Mouse (Mus musculus) MN1 (cell line): Measurements from ENCODE around the gene Zfp553.

Experiments
- DNase-seq: peaks from one replicate; pipeline ENCODE4 v3.0.0-alpha.2; 2016; ENCODE audit warnings: low spot score

The Zfp553 gene

GRCm38 (mm10) chr7:127232622-127233367 lies at the start of gene Zfp553, which contains the start of gene Sept1:
Gene Zfp553, plus strand, starts transcription at chr7:127233061.
Gene Sept1, minus strand, starts transcription at chr7:127233130.
- DNase-seq, result peak; percentile 88

- no peak for DNase-seq
These were observed 49.5 kb upstream of the Zfp553 start for GRCm38 (mm10) chr7:127183345-127183744.

DNA sequence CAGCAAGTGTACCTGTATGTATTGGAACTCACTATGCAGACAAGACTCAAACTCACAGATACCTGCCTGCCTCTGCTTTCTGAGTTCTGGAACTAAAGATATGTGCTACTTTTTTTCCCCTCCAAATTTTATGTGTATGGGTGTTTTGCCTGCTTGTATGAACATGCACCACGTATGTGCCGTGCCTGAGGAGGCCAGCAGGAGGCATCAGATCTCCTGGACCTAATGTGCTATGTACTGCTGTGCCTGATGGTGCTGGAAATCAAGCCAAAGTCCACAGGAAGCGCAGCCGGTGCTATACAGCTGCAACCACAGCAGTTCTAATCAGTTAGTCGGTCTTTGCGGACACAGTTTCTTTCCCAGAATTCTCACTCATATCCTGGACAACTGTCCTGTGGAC lies 49.0 kb upstream of the Zfp553 start:
- DNase-seq, result no peak

GRCm38 (mm10) chr7:127184720-127185119 lies 48.1 kb upstream of the Zfp553 start:
- DNase-seq, result no peak

DNA sequence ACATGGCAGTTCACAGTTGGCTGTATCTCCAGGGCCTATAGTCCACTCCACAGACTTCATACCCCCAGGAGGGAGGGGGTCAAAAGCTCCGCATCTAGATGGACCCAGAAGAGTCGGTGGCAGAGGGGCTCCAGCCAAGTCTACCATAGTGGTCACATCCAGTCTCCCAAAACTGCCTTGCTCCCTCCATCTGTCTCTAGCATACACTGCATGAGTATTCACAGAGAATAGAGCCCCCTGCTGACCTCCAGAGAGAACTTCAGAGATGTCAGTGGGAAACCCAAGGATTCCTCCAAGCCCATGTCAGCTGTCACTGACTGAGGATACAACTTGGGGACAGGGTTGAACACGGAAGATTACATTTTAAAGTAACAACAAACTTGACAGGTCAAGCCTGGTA lies 47.3 kb upstream of the Zfp553 start:
- peak; percentile 59 for DNase-seq

DNA sequence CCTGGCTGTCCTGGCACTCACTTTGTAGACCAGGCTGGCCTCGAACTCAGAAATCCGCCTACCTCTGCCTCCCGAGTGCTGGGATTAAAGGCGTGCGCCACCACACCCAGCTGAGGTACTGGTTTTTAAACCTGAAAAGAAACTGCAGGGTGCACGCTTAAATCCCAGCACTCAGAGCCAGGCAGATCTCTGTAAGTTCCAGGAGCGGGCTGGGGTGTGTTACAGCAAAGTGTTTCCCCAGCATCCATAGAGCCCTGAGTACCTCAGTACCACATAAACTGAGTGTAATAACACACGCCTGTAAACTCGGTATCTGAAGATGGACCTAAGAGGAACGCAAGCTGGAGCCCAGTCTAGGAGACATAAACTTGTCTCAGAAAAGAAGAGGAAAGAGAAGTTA lies 45.5 kb upstream of the Zfp553 start:
- no peak for DNase-seq

DNA sequence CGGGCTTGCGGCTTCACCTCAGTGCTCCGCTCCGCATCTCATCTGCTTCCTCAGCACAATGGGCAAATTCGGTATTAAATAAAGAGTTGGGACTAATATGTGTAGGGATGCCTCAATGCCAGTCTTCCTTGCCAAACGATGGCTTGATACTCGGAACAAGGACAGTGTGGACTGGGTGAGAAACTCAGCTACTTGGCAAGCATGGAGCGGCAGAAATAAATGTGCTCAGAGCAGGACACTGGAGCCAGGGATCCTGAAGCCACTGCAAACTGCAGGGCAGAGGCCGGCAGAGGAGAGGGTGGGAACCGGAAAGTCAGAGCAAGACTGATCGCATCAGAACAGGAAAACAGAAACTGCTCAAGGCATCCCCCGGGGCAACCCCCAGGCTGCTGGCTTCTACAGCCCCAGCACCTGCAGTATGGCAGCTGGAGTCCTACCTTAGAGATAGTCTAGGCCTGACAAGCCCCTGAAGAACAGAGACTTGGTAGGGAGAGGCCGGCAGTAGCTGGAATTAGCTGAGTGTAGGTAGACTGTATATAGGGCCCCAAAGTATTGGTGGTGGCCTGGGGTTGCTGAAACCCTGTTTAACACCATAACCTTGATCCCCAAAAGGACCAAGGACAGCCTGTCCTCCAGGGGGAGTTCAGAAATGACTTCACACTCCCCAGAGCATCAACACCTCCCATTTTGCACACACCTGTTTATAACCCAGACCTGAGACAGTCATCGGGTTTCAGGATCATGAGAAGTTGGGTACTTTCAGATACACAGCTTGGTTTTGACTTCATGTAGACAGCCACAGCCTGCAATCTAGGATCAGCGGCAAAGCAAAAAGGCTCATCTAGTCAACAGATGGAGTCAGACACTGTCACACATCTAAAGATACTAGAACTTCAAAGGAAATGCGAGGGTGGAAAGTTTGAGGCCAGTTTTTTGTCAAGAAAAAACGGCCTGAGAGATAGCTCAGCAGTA lies 44.3 kb upstream of the Zfp553 start:
- DNase-seq, result no peak

- no peak for DNase-seq
These were observed 42.2 kb upstream of the Zfp553 start for GRCm38 (mm10) chr7:127190672-127191071.

DNA sequence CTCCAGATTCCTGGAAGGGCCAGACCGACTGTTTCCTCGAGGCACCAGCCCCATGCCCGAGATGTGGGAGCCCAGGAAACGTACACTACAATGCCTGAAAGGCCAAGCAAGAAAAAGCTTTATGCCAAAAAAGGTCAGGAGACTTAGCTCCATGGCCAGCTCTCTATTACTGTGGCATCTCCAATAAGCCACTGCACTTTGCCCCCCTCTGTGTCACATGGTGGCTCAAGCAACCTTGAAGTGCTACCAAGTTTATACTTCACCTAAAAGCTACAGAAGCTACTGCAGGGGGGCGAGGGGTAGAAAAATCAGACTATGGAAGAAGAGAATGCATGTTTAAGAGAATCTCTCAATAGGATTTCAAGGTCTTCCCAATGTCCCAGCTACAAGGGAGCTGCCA lies 39.9 kb upstream of the Zfp553 start:
- no peak for DNase-seq

DNA sequence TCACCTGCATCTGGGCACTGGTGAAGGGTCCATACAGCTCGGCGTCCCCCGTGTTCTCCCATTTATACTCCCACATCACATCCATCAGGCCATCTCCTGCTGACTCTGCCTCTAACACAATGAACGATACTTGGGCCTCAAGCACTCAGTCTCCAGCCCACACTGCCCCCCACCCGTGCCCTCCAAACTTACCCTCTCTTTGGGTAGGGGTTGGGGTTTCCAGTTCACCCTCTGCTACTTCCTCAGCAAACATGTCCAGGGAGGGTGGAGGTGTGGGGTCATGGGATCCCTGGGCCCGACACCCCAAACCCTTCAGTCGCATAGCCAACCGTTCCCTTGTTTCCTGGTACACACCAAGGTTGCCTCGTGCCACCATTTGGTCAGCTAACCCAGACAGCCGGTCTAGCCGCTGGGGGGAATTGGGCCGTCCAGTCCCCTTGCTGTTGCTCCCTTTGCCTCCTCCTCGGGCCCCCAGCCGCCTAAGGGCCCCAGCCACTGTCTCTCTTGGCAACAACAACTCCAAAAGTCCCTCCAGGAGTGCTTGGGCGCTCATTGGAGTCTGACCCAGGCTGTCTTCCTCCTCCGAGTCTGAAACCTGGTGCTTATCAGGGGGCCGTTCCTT lies 38.7 kb upstream of the Zfp553 start:
- no peak for DNase-seq

GRCm38 (mm10) chr7:127194633-127195029 lies 38.2 kb upstream of the Zfp553 start:
- no peak for DNase-seq

DNA sequence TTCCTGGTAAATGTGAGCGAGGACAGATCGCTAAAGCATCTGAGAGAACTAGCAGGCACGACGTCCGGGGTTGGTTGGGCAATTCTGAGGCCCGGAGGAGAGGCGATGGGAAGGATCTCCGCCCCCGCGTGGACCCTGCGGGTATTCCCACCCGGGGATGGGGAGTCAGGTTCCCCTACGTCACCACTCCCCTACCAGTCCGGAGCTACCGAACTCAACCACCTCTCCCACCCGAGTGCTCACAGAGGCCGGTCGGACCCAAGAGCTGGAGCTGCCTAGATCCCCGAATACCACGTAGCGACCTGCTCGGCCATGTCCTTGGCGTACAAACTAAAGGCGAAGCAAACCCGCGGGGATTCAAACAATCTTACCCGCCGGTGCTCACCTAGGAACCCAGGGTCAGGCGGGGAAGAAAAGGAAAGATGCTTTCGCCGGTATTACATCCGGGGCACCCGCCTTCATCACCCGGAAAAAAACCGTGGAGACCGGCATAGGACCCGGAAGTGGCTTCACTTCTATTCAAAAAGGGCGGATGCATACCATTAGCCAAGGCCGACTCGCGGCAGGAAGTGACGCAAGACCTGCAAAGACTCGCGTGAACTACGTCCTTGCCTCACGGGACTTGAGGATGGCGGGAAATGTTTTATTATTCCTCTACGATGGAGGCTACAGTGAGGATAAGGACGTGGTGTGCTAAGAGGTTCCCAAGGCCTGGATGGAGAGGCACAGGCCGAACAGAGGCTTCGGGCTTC lies 37.1 kb upstream of the Zfp553 start, which contains the start of gene Cd2bp2:
TSS of gene Cd2bp2 (minus strand) at position 507 of the 752 bp plus-strand sequence.
- DNase-seq, result peak; percentile 98

- DNase-seq, result no peak
These were observed 36.4 kb upstream of the Zfp553 start for GRCm38 (mm10) chr7:127196484-127196883.

DNA sequence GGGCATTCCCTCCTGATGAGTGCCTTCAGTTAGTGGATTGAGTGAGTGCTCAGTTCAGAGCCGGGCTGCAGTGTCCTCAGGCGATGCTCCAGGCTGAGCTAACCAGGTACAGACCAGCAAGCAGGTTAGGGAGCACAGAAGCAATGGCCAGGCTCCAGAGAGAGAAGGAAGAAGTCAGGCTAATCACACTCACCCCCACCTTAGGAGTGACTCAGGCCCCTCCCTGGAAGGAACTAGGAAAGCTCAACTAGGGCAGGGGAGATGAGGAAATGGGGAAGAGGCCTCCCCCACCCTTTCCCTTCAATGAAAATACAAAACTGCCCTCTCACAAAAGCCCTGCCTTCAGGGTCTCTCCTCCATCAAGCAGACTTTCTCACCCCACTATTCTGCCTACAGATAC lies 26.3 kb upstream of the Zfp553 start:
- no peak for DNase-seq

GRCm38 (mm10) chr7:127207374-127208294 lies 25.2 kb upstream of the Zfp553 start:
- peak; percentile 54 for DNase-seq

- no peak for DNase-seq
These were observed 24.6 kb upstream of the Zfp553 start, which contains the start of gene Tbc1d10b for GRCm38 (mm10) chr7:127208295-127208552. Gene Tbc1d10b, minus strand, starts transcription at chr7:127208468.

- DNase-seq, result peak; percentile 97
These were observed 24.1 kb upstream of the Zfp553 start, which contains the start of gene Mylpf for GRCm38 (mm10) chr7:127208553-127209438. Gene Mylpf, plus strand, starts transcription at chr7:127208890.

DNA sequence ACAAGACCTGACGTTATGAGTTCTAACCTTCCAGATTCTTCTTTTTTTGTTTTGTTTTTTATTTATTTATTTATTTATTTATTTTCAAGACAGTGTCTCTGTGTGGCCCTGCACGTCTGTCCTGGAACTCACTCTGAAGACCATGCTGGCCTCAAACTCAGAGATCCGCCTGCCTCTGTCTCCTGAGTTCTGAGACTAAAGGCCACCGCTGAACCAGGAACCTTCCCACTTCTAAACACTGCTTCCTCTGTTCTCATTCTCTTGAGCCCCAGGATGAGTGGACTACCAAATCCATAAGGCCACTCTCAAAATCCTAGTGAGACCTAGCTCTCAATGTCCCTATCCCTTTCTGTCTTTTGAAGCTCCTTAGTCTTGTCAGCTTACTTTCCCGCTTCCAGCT lies 23.0 kb upstream of the Zfp553 start:
- DNase-seq, result no peak

DNA sequence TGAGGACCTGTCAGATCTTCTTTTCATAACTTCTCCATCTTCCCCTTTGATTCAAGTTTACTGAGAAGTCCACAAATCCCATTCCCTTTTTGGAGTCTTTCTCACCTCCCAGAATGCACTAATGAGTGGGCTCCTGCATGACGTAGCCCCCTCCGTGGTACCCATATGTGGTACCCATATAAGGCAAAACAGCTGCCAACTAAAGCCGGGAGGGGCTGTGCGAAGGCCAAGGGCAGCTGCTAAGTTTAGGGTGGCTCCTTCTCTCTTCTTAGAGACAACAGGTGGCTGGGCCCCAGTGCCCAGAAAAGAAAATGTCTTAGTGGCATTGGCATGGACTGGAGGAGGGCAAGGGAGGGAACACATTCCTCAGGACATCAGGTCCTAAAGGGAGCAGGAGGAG lies 22.6 kb upstream of the Zfp553 start:
- DNase-seq, result no peak
